Mouse (Mus musculus): ENCODE data around the gene Kcne1. TPM values are rescaled to one million over a fixed set of nuclear protein-coding genes. Genes with fewer than 3 reads are reported as not detected.
A peak's percentile ranks its signal among the peaks of the same experiment; 100 is the strongest.

Gene Kcne1
- polyA plus RNA-seq, 1 experiment from 2014 or later, result 1.0 TPM

- DNase-seq (ENCODE audit: low spot score), result no peak
- peaks cover 15% of the 10 kb centered on the region for H3K4me1 ChIP-seq (replicated peaks)
- H3K4me3 ChIP-seq, result no peak overlapping the region
Observed at GRCm38 (mm10) chr16:92383412-92383811, 24.1 kb upstream of the Kcne1 start.

GRCm38 (mm10) chr16:92382508-92382907, 23.2 kb upstream of the Kcne1 start:
- Histone ChIP-seq H3K4me1 (replicated peaks) (peaks cover 12% of the 10 kb centered on the region), H3K27ac (no peak overlapping the region), H3K9me3 (no peaks in the 10 kb centered on the region), H3K36me3 (no peaks in the 10 kb centered on the region), H3K4me3 (no peak overlapping the region), H3K27me3 (ENCODE audit: insufficient read depth, poor library complexity, severe bottlenecking) (no peaks in the 10 kb centered on the region)
- 59% methylated on average over 6 of the region's 6 CpGs for WGBS
- DNase-seq (ENCODE audit: low spot score), result no peak

More at GRCm38 (mm10) chr16:92383412-92383811, 24.1 kb upstream of the Kcne1 start:
- no peaks in the 10 kb centered on the region for H3K27me3 ChIP-seq (ENCODE audit: insufficient read depth, poor library complexity, severe bottlenecking)
- H3K36me3 ChIP-seq, result no peaks in the 10 kb centered on the region
- no peak overlapping the region for H3K27ac ChIP-seq
- no peaks in the 10 kb centered on the region for H3K9me3 ChIP-seq

GRCm38 (mm10) chr16:92381092-92381491, 21.8 kb upstream of the Kcne1 start:
- WGBS, result 87% methylated on average over 6 of the region's 6 CpGs
- no peaks in the 10 kb centered on the region for H3K36me3 ChIP-seq
- H3K9me3 ChIP-seq, result no peaks in the 10 kb centered on the region
- H3K27ac ChIP-seq, result no peak overlapping the region
- H3K27me3 ChIP-seq (ENCODE audit: insufficient read depth, poor library complexity, severe bottlenecking), result no peaks in the 10 kb centered on the region
- peaks cover 12% of the 10 kb centered on the region for H3K4me1 ChIP-seq (replicated peaks)
- H3K4me3 ChIP-seq, result no peak overlapping the region
- no peak for DNase-seq (ENCODE audit: low spot score)

- Histone ChIP-seq H3K27me3 (ENCODE audit: insufficient read depth, poor library complexity, severe bottlenecking) (no peaks in the 10 kb centered on the region), H3K27ac (no peak overlapping the region), H3K4me3 (no peak overlapping the region), H3K36me3 (no peaks in the 10 kb centered on the region), H3K9me3 (no peaks in the 10 kb centered on the region), H3K4me1 (replicated peaks) (peaks cover 20% of the 10 kb centered on the region)
- 94% methylated on average over 6 of the region's 6 CpGs for WGBS
- DNase-seq (ENCODE audit: low spot score), result no peak
Observed at GRCm38 (mm10) chr16:92376976-92377375, 17.7 kb upstream of the Kcne1 start.

GRCm38 (mm10) chr16:92371623-92372022, 12.4 kb upstream of the Kcne1 start:
- H3K4me1 ChIP-seq (replicated peaks), result peaks cover 47% of the 10 kb centered on the region
- WGBS, result 55% methylated on average over 5 of the region's 5 CpGs
- H3K36me3 ChIP-seq, result no peaks in the 10 kb centered on the region
- no peaks in the 10 kb centered on the region for H3K9me3 ChIP-seq
- no peak overlapping the region for H3K4me3 ChIP-seq
- no peak for DNase-seq (ENCODE audit: low spot score)
- no peaks in the 10 kb centered on the region for H3K27me3 ChIP-seq (ENCODE audit: insufficient read depth, poor library complexity, severe bottlenecking)
- peak overlapping the region; percentile 66 for H3K27ac ChIP-seq

- peaks cover 60% of the 10 kb centered on the region for H3K4me1 ChIP-seq (replicated peaks)
- no peak for DNase-seq (ENCODE audit: low spot score)
- H3K9me3 ChIP-seq, result no peaks in the 10 kb centered on the region
- no peak overlapping the region for H3K27ac ChIP-seq
- no peaks in the 10 kb centered on the region for H3K27me3 ChIP-seq (ENCODE audit: insufficient read depth, poor library complexity, severe bottlenecking)
- no peaks in the 10 kb centered on the region for H3K36me3 ChIP-seq
- WGBS, result 55% methylated on average over 2 of the region's 2 CpGs
- H3K4me3 ChIP-seq, result no peak overlapping the region
Observed at GRCm38 (mm10) chr16:92369260-92369659, 10.0 kb upstream of the Kcne1 start.

GRCm38 (mm10) chr16:92365477-92365876, 6.2 kb upstream of the Kcne1 start:
- H3K27me3 ChIP-seq (ENCODE audit: insufficient read depth, poor library complexity, severe bottlenecking), result peaks cover 3% of the 10 kb centered on the region; the same call in 1 of the 2 replicates
- no peaks in the 10 kb centered on the region for H3K9me3 ChIP-seq
- H3K4me1 ChIP-seq (replicated peaks), result peaks cover 36% of the 10 kb centered on the region
- WGBS, result 53% methylated on average over 7 of the region's 7 CpGs
- DNase-seq (ENCODE audit: low spot score), result no peak
- no peak overlapping the region for H3K4me3 ChIP-seq
- peak overlapping the region; percentile 14; the same call in 1 of the 2 replicates for H3K27ac ChIP-seq
- no peaks in the 10 kb centered on the region for H3K36me3 ChIP-seq

GRCm38 (mm10) chr16:92360711-92361110, 1.4 kb upstream of the Kcne1 start:
- H3K4me1 ChIP-seq (replicated peaks), result peaks cover 50% of the 10 kb centered on the region
- H3K36me3 ChIP-seq, result no peaks in the 10 kb centered on the region
- H3K4me3 ChIP-seq, result no peak overlapping the region
- peaks cover 34% of the 10 kb centered on the region for H3K27me3 ChIP-seq (ENCODE audit: insufficient read depth, poor library complexity, severe bottlenecking)
- WGBS, result 81% methylated on average over 7 of the region's 7 CpGs
- DNase-seq (ENCODE audit: low spot score), result no peak
- no peaks in the 10 kb centered on the region for H3K9me3 ChIP-seq
- H3K27ac ChIP-seq, result no peak overlapping the region

GRCm38 (mm10) chr16:92358734-92359133, 534 bp downstream of the Kcne1 start:
- H3K27ac ChIP-seq, result peak overlapping the region; percentile 57
- 21% methylated on average over 9 of the region's 9 CpGs for WGBS
- DNase-seq (ENCODE audit: low spot score), result no peak

GRCm38 (mm10) chr16:92357566-92357965, 1.7 kb downstream of the Kcne1 start:
- no peaks in the 10 kb centered on the region for H3K36me3 ChIP-seq
- H3K4me1 ChIP-seq (replicated peaks), result peaks cover 48% of the 10 kb centered on the region
- H3K4me3 ChIP-seq, result no peak overlapping the region
- H3K27ac ChIP-seq, result peak overlapping the region; percentile 31; the same call in 1 of the 2 replicates
- DNase-seq (ENCODE audit: low spot score), result no peak
- H3K27me3 ChIP-seq (ENCODE audit: insufficient read depth, poor library complexity, severe bottlenecking), result peaks cover 38% of the 10 kb centered on the region
- H3K9me3 ChIP-seq, result no peaks in the 10 kb centered on the region
- 42% methylated on average over 10 of the region's 10 CpGs for WGBS

More at GRCm38 (mm10) chr16:92358734-92359133, 534 bp downstream of the Kcne1 start:
- Histone ChIP-seq H3K9me3 (no peaks in the 10 kb centered on the region), H3K4me3 (0 out of 2 replicates have a peak overlapping the region, but pooled peaks have one; percentile 9), H3K4me1 (replicated peaks) (peaks cover 48% of the 10 kb centered on the region), H3K36me3 (no peaks in the 10 kb centered on the region), H3K27me3 (ENCODE audit: insufficient read depth, poor library complexity, severe bottlenecking) (peaks cover 38% of the 10 kb centered on the region)

- Histone ChIP-seq H3K4me1 (replicated peaks) (peaks cover 43% of the 10 kb centered on the region), H3K4me3 (no peak overlapping the region), H3K27me3 (ENCODE audit: insufficient read depth, poor library complexity, severe bottlenecking) (peaks cover 38% of the 10 kb centered on the region), H3K36me3 (no peaks in the 10 kb centered on the region), H3K27ac (peak overlapping the region; percentile 23; the same call in 1 of the 2 replicates), H3K9me3 (no peaks in the 10 kb centered on the region)
- no peak for DNase-seq (ENCODE audit: low spot score)
- WGBS, result 63% methylated on average over 9 of the region's 9 CpGs
Observed at GRCm38 (mm10) chr16:92357023-92357422, 2.2 kb downstream of the Kcne1 start.

GRCm38 (mm10) chr16:92355982-92356381, 3.3 kb downstream of the Kcne1 start:
- H3K4me1 ChIP-seq (replicated peaks), result peaks cover 43% of the 10 kb centered on the region
- no peaks in the 10 kb centered on the region for H3K9me3 ChIP-seq
- peaks cover 38% of the 10 kb centered on the region for H3K27me3 ChIP-seq (ENCODE audit: insufficient read depth, poor library complexity, severe bottlenecking)
- H3K4me3 ChIP-seq, result no peak overlapping the region
- 79% methylated on average over 11 of the region's 11 CpGs for WGBS
- H3K36me3 ChIP-seq, result no peaks in the 10 kb centered on the region
- no peak for DNase-seq (ENCODE audit: low spot score)
- no peak overlapping the region for H3K27ac ChIP-seq

- peaks cover 43% of the 10 kb centered on the region for H3K4me1 ChIP-seq (replicated peaks)
- H3K9me3 ChIP-seq, result no peaks in the 10 kb centered on the region
- H3K27me3 ChIP-seq (ENCODE audit: insufficient read depth, poor library complexity, severe bottlenecking), result peaks cover 36% of the 10 kb centered on the region
- no peak overlapping the region for H3K4me3 ChIP-seq
- no peak overlapping the region for H3K27ac ChIP-seq
- DNase-seq (ENCODE audit: low spot score), result no peak
- no peaks in the 10 kb centered on the region for H3K36me3 ChIP-seq
- WGBS, result 86% methylated on average over 5 of the region's 5 CpGs
Observed at GRCm38 (mm10) chr16:92355366-92355765, 3.9 kb downstream of the Kcne1 start.

GRCm38 (mm10) chr16:92353897-92354296, 5.4 kb downstream of the Kcne1 start:
- peaks cover 36% of the 10 kb centered on the region for H3K4me1 ChIP-seq (replicated peaks)

More at GRCm38 (mm10) chr16:92353897-92354296, 5.4 kb downstream of the Kcne1 start:
- WGBS, result 79% methylated on average over 2 of the region's 2 CpGs
- Histone ChIP-seq H3K4me3 (no peak overlapping the region), H3K9me3 (no peaks in the 10 kb centered on the region), H3K27me3 (ENCODE audit: insufficient read depth, poor library complexity, severe bottlenecking) (peaks cover 29% of the 10 kb centered on the region), H3K36me3 (no peaks in the 10 kb centered on the region), H3K27ac (no peak overlapping the region)
- DNase-seq (ENCODE audit: low spot score), result no peak

Data from hindbrain, embryonic 10.5 days (tissue).